Mouse (Mus musculus) heart, embryonic 11.5 days (tissue): ENCODE data around the gene Ift46. TPM values are rescaled to one million over a fixed set of nuclear protein-coding genes. Genes with fewer than 3 reads are reported as not detected.
A peak's percentile ranks its signal among the peaks of the same experiment; 100 is the strongest.

Experiments used
- ATAC-seq: fragments of 200-750 bp; cut with Nextera tagmentation; replicated peaks from 2 replicates; pipeline ENCODE4 v1.8.0; 2017; ENCODE audit warnings: moderate library complexity; ENCODE audit not compliant: insufficient number of reproducible peaks, low FRiP score, low TSS enrichment
- H3K27ac ChIP-seq: fragments of 300-500 bp; sonication (generic); 2 replicates; pipeline ENCODE4 v1.5.1; 2014; ENCODE audit warnings: mild to moderate bottlenecking, low read depth, low read length
- H3K27me3 ChIP-seq: fragments of 300-500 bp; sonication (generic); 2 replicates; pipeline ENCODE4 v1.6.1; 2014; ENCODE audit warnings: mild to moderate bottlenecking, low read length, mixed read lengths; ENCODE audit not compliant: control insufficient read depth, insufficient read depth
- H3K36me3 ChIP-seq: fragments of 300-500 bp; sonication (generic); 2 replicates; pipeline ENCODE4 v1.6.1; 2014; ENCODE audit warnings: mild to moderate bottlenecking, low read length, moderate library complexity, mixed read lengths; ENCODE audit not compliant: control insufficient read depth, insufficient read depth
- H3K4me1 ChIP-seq: fragments of 300-500 bp; sonication (generic); 2 replicates; pipeline ENCODE4 v1.6.1; 2014; ENCODE audit warnings: low read length; ENCODE audit not compliant: control insufficient read depth, insufficient read depth
- H3K4me2 ChIP-seq: fragments of 300-500 bp; sonication (generic); 2 replicates; pipeline ENCODE4 v1.6.1; 2014; ENCODE audit warnings: mild to moderate bottlenecking, moderate library complexity
- H3K4me3 ChIP-seq: fragments of 300-500 bp; sonication (generic); 2 replicates; pipeline ENCODE4 v1.5.1; 2014; ENCODE audit warnings: low read depth, low read length
- H3K9ac ChIP-seq: fragments of 300-500 bp; sonication (generic); 2 replicates; pipeline ENCODE4 v1.6.1; 2014; ENCODE audit warnings: mild to moderate bottlenecking, low read depth, low read length, moderate library complexity
- H3K9me3 ChIP-seq: fragments of 300-500 bp; sonication (generic); replicated peaks from 2 replicates; pipeline ENCODE4 v1.6.1; 2016; ENCODE audit warnings: low read length; ENCODE audit not compliant: control insufficient read depth
- WGBS: fragments of 180-500 bp; shearing (Covaris S2); extraction: QIAGEN DNeasy Blood & Tissue Kit; methylation state at CpG from one replicate; pipeline ENCODE4 v1.1.7; 2014; ENCODE audit not compliant: insufficient replicate concordance; 5-methylcytosine and 5-hydroxymethylcytosine counted together
- polyA plus RNA-seq: library from polyadenylated mRNA; unstranded; fragments of >200 nt; fragmentation: Nextera tagmentation; extraction: Ambion mirVana; gene quantifications from 2 replicates; pipeline ENCODE4 v1.2.1, GENCODE M21; 2014

Ift46 gene
- polyA plus RNA-seq, 1 experiment from 2014 or later: 71.4 TPM

- WGBS: under 1% methylated on average over 78 of the region's 79 CpGs
- peak; percentile 24 for ATAC-seq
- Histone ChIP-seq H3K27me3 (no peaks in the 10 kb centered on the region), H3K4me2 (peak overlapping the region; percentile 98), H3K27ac (peak overlapping the region; percentile 54), H3K9ac (peak overlapping the region; percentile 68), H3K36me3 (no peaks in the 10 kb centered on the region), H3K4me1 (peaks cover 8% of the 10 kb centered on the region), H3K4me3 (peak overlapping the region; percentile 68), H3K9me3 (no peaks in the 10 kb centered on the region)
These were observed 33.8 kb upstream of the Ift46 start for GRCm38 (mm10) chr9:44733671-44734523.

DNA sequence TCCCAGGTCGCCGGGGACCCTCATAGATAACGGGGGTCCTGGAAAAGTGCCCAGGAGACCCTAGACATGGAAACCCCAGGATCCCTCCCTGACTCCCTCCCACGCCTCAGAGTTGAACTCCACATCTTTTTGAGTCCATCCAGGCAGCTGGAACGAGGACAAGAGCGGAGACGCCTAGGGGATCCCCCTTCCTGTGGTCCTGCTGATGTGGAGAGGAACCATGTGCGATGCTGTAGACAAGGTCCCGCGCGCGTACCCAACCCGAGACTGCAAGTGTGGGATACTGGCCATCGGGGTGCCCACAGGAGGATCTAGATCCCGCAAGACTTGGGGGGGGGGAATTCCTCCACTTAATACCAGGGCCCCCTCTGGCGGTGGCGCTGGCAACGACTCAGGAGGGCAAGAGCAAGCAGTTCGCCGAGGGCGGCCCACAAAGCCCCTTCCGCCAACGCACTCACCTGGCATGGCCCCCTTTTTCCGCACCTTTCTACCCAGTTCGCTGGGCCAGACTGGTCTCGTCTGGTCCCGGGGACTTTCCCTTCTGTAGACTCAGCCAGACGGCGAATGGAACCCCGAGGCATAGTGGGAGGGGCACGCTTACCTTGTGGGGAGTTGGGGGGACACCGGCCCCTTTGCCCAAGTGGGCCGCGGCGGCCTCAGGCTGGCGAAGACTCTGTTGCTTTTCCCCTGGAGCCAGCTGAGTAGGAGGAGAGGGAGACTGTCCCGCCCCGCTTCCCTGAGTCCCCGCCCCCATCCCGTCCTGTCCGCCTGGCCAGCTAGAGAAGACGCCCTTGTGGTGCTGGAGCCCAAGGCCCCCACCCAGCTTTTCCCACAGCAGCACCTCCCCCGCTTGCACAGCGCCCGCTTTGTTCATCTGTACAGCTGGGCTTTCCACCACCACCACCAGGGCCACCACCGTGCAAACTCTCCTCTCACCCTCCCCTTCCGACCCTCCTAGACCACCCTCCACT, 32.9 kb upstream of the Ift46 start, which contains the start of gene Phldb1:
TSS of gene Phldb1 (minus strand) at position 675 of the 971 bp plus-strand sequence.
- H3K27me3 ChIP-seq: no peaks in the 10 kb centered on the region
- peaks cover 8% of the 10 kb centered on the region for H3K4me1 ChIP-seq
- peak within 1 kb of the TSS; percentile 98 for H3K4me2 ChIP-seq
- peak within 1 kb of the TSS; percentile 68 for H3K4me3 ChIP-seq
- peak; percentile 54 for ATAC-seq
- H3K27ac ChIP-seq: peak within 1 kb of the TSS; percentile 54
- under 1% methylated on average over 43 of the region's 47 CpGs for WGBS
- H3K36me3 ChIP-seq: no peaks in the 10 kb centered on the region
- peak within 1 kb of the TSS; percentile 68 for H3K9ac ChIP-seq
- H3K9me3 ChIP-seq: no peaks in the 10 kb centered on the region

DNA sequence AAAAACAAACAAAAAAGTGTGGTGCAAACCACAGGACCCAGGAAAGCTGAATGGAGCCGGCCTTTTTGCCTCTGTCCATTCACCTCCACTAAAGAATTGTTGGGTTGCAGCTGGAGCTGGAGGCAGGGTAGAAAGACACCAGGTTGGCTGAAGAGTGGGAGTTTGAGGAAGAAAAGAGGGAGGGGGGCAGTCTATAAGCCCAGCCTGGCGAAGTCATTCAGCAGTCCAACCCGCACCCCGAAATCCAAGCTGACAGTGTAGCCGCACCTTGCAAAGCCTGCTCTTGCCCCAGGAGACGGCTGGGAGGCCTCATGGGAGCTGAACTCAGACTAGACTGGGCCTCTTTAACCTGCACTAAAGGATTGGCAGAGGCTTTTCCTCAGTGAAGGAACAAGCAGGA, 31.8 kb upstream of the Ift46 start:
- WGBS: 77% methylated on average over 6 of the region's 6 CpGs
- Histone ChIP-seq H3K9ac (no peak overlapping the region), H3K4me3 (no peak overlapping the region), H3K4me2 (no peak overlapping the region; the same call in 1 of the 2 replicates), H3K27ac (no peak overlapping the region), H3K36me3 (no peaks in the 10 kb centered on the region), H3K27me3 (no peaks in the 10 kb centered on the region), H3K9me3 (no peaks in the 10 kb centered on the region), H3K4me1 (peaks cover 8% of the 10 kb centered on the region)
- ATAC-seq: no peak

GRCm38 (mm10) chr9:44736301-44736700, 31.4 kb upstream of the Ift46 start:
- ATAC-seq: no peak
- H3K36me3 ChIP-seq: no peaks in the 10 kb centered on the region; the same call in 1 of the 2 replicates
- H3K4me3 ChIP-seq: no peak overlapping the region
- H3K4me1 ChIP-seq: peaks cover 8% of the 10 kb centered on the region
- H3K27ac ChIP-seq: no peak overlapping the region
- WGBS: 80% methylated on average over 2 of the region's 2 CpGs
- H3K9me3 ChIP-seq: no peaks in the 10 kb centered on the region
- H3K27me3 ChIP-seq: no peaks in the 10 kb centered on the region
- no peak overlapping the region for H3K9ac ChIP-seq
- H3K4me2 ChIP-seq: no peak overlapping the region

DNA sequence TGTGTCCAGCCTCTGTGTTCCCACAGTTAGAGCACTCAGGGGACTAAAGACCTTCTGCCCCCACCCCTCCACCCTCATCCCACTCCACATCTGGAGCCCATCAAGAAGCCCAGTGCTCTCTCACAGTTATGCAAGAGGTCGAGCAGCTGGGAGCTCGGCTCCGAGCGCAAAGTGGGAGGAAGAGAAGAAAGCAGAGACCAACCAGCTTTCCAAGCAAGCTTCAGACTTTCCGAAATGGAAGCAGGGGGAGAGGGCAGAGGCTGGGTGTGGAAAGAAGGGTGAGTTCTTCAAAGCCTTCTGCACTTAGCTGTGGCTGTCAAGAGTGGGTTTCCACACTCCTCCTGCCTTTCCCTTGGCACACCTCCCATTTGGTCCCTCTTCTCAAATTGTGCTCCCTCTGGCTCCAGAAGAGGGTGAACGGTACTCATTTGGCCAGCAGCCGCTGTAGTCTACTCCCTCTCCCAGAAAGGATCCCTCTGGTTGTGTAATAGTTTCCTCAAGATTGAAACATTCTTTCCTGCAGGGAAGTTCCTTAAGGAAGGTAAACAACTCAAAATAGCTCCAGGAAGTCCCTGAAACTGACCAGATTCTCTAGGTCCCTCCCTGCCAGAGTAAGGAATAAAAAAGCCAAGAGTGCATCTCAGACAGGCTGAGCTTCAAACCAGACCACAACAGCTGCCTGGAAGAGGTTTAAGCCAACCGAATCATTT, 30.3 kb upstream of the Ift46 start:
- Histone ChIP-seq H3K4me1 (peaks cover 6% of the 10 kb centered on the region), H3K4me3 (no peak overlapping the region), H3K27ac (peak overlapping the region; percentile 66), H3K9me3 (no peaks in the 10 kb centered on the region), H3K36me3 (no peaks in the 10 kb centered on the region; the same call in none of the 2 replicates), H3K27me3 (no peaks in the 10 kb centered on the region), H3K4me2 (no peak overlapping the region), H3K9ac (no peak overlapping the region)
- no peak for ATAC-seq
- 24% methylated on average over 8 of the region's 8 CpGs for WGBS

GRCm38 (mm10) chr9:44740663-44741192, 27.0 kb upstream of the Ift46 start:
- Histone ChIP-seq H3K9ac (no peak overlapping the region), H3K27me3 (no peaks in the 10 kb centered on the region), H3K27ac (no peak overlapping the region), H3K4me3 (no peak overlapping the region), H3K4me2 (no peak overlapping the region), H3K36me3 (peaks cover 13% of the 10 kb centered on the region), H3K4me1 (peaks cover 5% of the 10 kb centered on the region; the same call in 1 of the 2 replicates), H3K9me3 (no peaks in the 10 kb centered on the region)
- no peak for ATAC-seq
- WGBS: 72% methylated on average over 1 of the region's 1 CpGs

GRCm38 (mm10) chr9:44745371-44745770, 22.3 kb upstream of the Ift46 start:
- Histone ChIP-seq H3K27ac (no peak overlapping the region), H3K36me3 (peaks cover 33% of the 10 kb centered on the region), H3K4me3 (no peak overlapping the region), H3K4me2 (no peak overlapping the region), H3K27me3 (no peaks in the 10 kb centered on the region), H3K4me1 (no peaks in the 10 kb centered on the region), H3K9me3 (no peaks in the 10 kb centered on the region), H3K9ac (no peak overlapping the region)
- no peak for ATAC-seq
- WGBS: 93% methylated on average over 7 of the region's 7 CpGs

DNA sequence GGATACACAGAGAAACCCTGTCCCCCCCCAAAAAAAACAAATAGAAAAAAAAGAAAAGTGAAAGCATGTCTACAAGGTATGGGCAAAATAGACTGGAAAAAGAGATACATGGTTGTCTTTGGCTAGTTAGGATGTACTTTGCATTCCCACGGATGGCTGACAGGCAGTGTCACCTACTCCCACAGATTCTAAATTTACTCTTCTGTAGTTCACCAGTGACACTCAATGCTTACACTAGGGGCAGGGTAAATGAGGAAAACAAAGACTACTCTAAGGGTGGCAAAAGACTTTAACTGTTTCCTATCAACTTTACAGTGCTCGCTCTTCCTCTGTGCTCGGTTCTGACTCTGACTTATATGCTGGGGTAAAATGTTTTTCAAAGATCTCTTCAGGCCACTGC, 21.0 kb upstream of the Ift46 start:
- 90% methylated on average over 3 of the region's 3 CpGs for WGBS
- H3K9ac ChIP-seq: no peak overlapping the region
- H3K4me2 ChIP-seq: no peak overlapping the region
- peaks cover 38% of the 10 kb centered on the region for H3K36me3 ChIP-seq
- no peak overlapping the region for H3K4me3 ChIP-seq
- H3K27ac ChIP-seq: no peak overlapping the region
- H3K9me3 ChIP-seq: no peaks in the 10 kb centered on the region
- H3K27me3 ChIP-seq: no peaks in the 10 kb centered on the region
- H3K4me1 ChIP-seq: no peaks in the 10 kb centered on the region
- ATAC-seq: no peak
